Mouse (Mus musculus): ENCODE measurements around the gene Igf1r. TPM values are rescaled to one million over a fixed set of nuclear protein-coding genes. Genes with fewer than 3 reads are reported as not detected.

The Igf1r gene
- polyA plus RNA-seq, 1 experiment = 9.8 TPM

- TF ChIP-seq CTCF (IDR thresholded peaks at IDR 0.05; ENCODE audit: control insufficient read depth, insufficient read depth, insufficient read length) (no peak), CEBPB (IDR thresholded peaks at IDR 0.05; ENCODE audit: low read depth) (no peak), MYOG (IDR thresholded peaks at IDR 0.05; ENCODE audit: control insufficient read depth, extremely low read depth, insufficient read length) (no peak), MYOD1 (IDR thresholded peaks at IDR 0.05; ENCODE audit: control insufficient read depth, insufficient read length, low read depth) (no peak), MAX (IDR thresholded peaks at IDR 0.05) (no peak), FOSL1 (IDR thresholded peaks at IDR 0.05; ENCODE audit: insufficient read depth, low read length, poor library complexity, severe bottlenecking) (no peak), USF1 (IDR thresholded peaks at IDR 0.05; ENCODE audit: low read depth) (no peak)
- Histone ChIP-seq H3K4me3 (ENCODE audit: insufficient read depth, poor library complexity, severe bottlenecking) (no peak overlapping the region), H3K36me3 (ENCODE audit: control insufficient read depth, insufficient read depth) (no peaks in the 10 kb centered on the region), H3K79me3 (ENCODE audit: low read depth) (peaks cover 33% of the 10 kb centered on the region), H3K27me3 (ENCODE audit: control insufficient read depth, insufficient read depth, insufficient read length) (no peaks in the 10 kb centered on the region), H3K79me2 (ENCODE audit: control insufficient read depth, insufficient read depth) (peaks cover 62% of the 10 kb centered on the region), H3ac (ENCODE audit: control insufficient read depth, insufficient read length, low read depth) (no peak overlapping the region)
Measured at GRCm38 (mm10) chr7:68036527-68036926, 83.9 kb downstream of the Igf1r start.

- H3K27me3 ChIP-seq (ENCODE audit: control insufficient read depth, insufficient read depth, insufficient read length) = no peaks in the 10 kb centered on the region
- peaks cover 26% of the 10 kb centered on the region for H3K79me3 ChIP-seq (ENCODE audit: low read depth)
- no peak for TF ChIP-seq CEBPB (IDR thresholded peaks at IDR 0.05; ENCODE audit: low read depth)
- TF ChIP-seq MYOD1 (IDR thresholded peaks at IDR 0.05; ENCODE audit: control insufficient read depth, insufficient read length, low read depth) = no peak
- no peak for TF ChIP-seq MAX (IDR thresholded peaks at IDR 0.05)
- TF ChIP-seq CTCF (IDR thresholded peaks at IDR 0.05; ENCODE audit: control insufficient read depth, insufficient read depth, insufficient read length) = no peak
- TF ChIP-seq USF1 (IDR thresholded peaks at IDR 0.05; ENCODE audit: low read depth) = no peak
- TF ChIP-seq MYOG (IDR thresholded peaks at IDR 0.05; ENCODE audit: control insufficient read depth, extremely low read depth, insufficient read length) = no peak
- no peak for TF ChIP-seq FOSL1 (IDR thresholded peaks at IDR 0.05; ENCODE audit: insufficient read depth, low read length, poor library complexity, severe bottlenecking)
- no peak overlapping the region for H3K4me3 ChIP-seq (ENCODE audit: insufficient read depth, poor library complexity, severe bottlenecking)
- H3ac ChIP-seq (ENCODE audit: control insufficient read depth, insufficient read length, low read depth) = no peak overlapping the region
- no peaks in the 10 kb centered on the region for H3K36me3 ChIP-seq (ENCODE audit: control insufficient read depth, insufficient read depth)
- H3K79me2 ChIP-seq (ENCODE audit: control insufficient read depth, insufficient read depth) = peaks cover 58% of the 10 kb centered on the region
Measured at GRCm38 (mm10) chr7:68038846-68039245, 86.2 kb downstream of the Igf1r start.

GRCm38 (mm10) chr7:68039550-68039949 is 86.9 kb downstream of the Igf1r start:
- Histone ChIP-seq H3K36me3 (ENCODE audit: control insufficient read depth, insufficient read depth) (no peaks in the 10 kb centered on the region), H3K79me2 (ENCODE audit: control insufficient read depth, insufficient read depth) (peaks cover 51% of the 10 kb centered on the region), H3K27me3 (ENCODE audit: control insufficient read depth, insufficient read depth, insufficient read length) (no peaks in the 10 kb centered on the region), H3ac (ENCODE audit: control insufficient read depth, insufficient read length, low read depth) (no peak overlapping the region), H3K4me3 (ENCODE audit: insufficient read depth, poor library complexity, severe bottlenecking) (no peak overlapping the region), H3K79me3 (ENCODE audit: low read depth) (peaks cover 27% of the 10 kb centered on the region)
- TF ChIP-seq MYOG (IDR thresholded peaks at IDR 0.05; ENCODE audit: control insufficient read depth, extremely low read depth, insufficient read length) (no peak), FOSL1 (IDR thresholded peaks at IDR 0.05; ENCODE audit: insufficient read depth, low read length, poor library complexity, severe bottlenecking) (no peak), USF1 (IDR thresholded peaks at IDR 0.05; ENCODE audit: low read depth) (no peak), CTCF (IDR thresholded peaks at IDR 0.05; ENCODE audit: control insufficient read depth, insufficient read depth, insufficient read length) (no peak), MAX (IDR thresholded peaks at IDR 0.05) (no peak), MYOD1 (IDR thresholded peaks at IDR 0.05; ENCODE audit: control insufficient read depth, insufficient read length, low read depth) (no peak), CEBPB (IDR thresholded peaks at IDR 0.05; ENCODE audit: low read depth) (no peak)

- H3K79me3 ChIP-seq (ENCODE audit: low read depth) = peaks cover 22% of the 10 kb centered on the region
- H3ac ChIP-seq (ENCODE audit: control insufficient read depth, insufficient read length, low read depth) = no peak overlapping the region
- peaks cover 65% of the 10 kb centered on the region for H3K79me2 ChIP-seq (ENCODE audit: control insufficient read depth, insufficient read depth)
- no peaks in the 10 kb centered on the region for H3K27me3 ChIP-seq (ENCODE audit: control insufficient read depth, insufficient read depth, insufficient read length)
- no peak for TF ChIP-seq MYOG (IDR thresholded peaks at IDR 0.05; ENCODE audit: control insufficient read depth, extremely low read depth, insufficient read length)
- no peak for TF ChIP-seq CTCF (IDR thresholded peaks at IDR 0.05; ENCODE audit: control insufficient read depth, insufficient read depth, insufficient read length)
- TF ChIP-seq MAX (IDR thresholded peaks at IDR 0.05) = no peak
- no peak for TF ChIP-seq USF1 (IDR thresholded peaks at IDR 0.05; ENCODE audit: low read depth)
- TF ChIP-seq CEBPB (IDR thresholded peaks at IDR 0.05; ENCODE audit: low read depth) = no peak
- TF ChIP-seq MYOD1 (IDR thresholded peaks at IDR 0.05; ENCODE audit: control insufficient read depth, insufficient read length, low read depth) = no peak
- no peak for TF ChIP-seq FOSL1 (IDR thresholded peaks at IDR 0.05; ENCODE audit: insufficient read depth, low read length, poor library complexity, severe bottlenecking)
- no peak overlapping the region for H3K4me3 ChIP-seq (ENCODE audit: insufficient read depth, poor library complexity, severe bottlenecking)
- no peaks in the 10 kb centered on the region for H3K36me3 ChIP-seq (ENCODE audit: control insufficient read depth, insufficient read depth)
Measured at GRCm38 (mm10) chr7:68044621-68045020, 92.0 kb downstream of the Igf1r start.

- Histone ChIP-seq H3K27me3 (ENCODE audit: control insufficient read depth, insufficient read depth, insufficient read length) (no peaks in the 10 kb centered on the region), H3K36me3 (ENCODE audit: control insufficient read depth, insufficient read depth) (no peaks in the 10 kb centered on the region), H3K79me3 (ENCODE audit: low read depth) (peaks cover 14% of the 10 kb centered on the region), H3K79me2 (ENCODE audit: control insufficient read depth, insufficient read depth) (peaks cover 52% of the 10 kb centered on the region), H3K4me3 (ENCODE audit: insufficient read depth, poor library complexity, severe bottlenecking) (no peak overlapping the region), H3ac (ENCODE audit: control insufficient read depth, insufficient read length, low read depth) (no peak overlapping the region)
- TF ChIP-seq MYOG (IDR thresholded peaks at IDR 0.05; ENCODE audit: control insufficient read depth, extremely low read depth, insufficient read length) = no peak
- TF ChIP-seq FOSL1 (IDR thresholded peaks at IDR 0.05; ENCODE audit: insufficient read depth, low read length, poor library complexity, severe bottlenecking) = no peak
- TF ChIP-seq MAX (IDR thresholded peaks at IDR 0.05) = no peak
- TF ChIP-seq USF1 (IDR thresholded peaks at IDR 0.05; ENCODE audit: low read depth) = no peak
- no peak for TF ChIP-seq CTCF (IDR thresholded peaks at IDR 0.05; ENCODE audit: control insufficient read depth, insufficient read depth, insufficient read length)
- no peak for TF ChIP-seq MYOD1 (IDR thresholded peaks at IDR 0.05; ENCODE audit: control insufficient read depth, insufficient read length, low read depth)
- TF ChIP-seq CEBPB (IDR thresholded peaks at IDR 0.05; ENCODE audit: low read depth) = no peak
Measured at GRCm38 (mm10) chr7:68047152-68047551, 94.5 kb downstream of the Igf1r start.

- no peak for TF ChIP-seq CEBPB (IDR thresholded peaks at IDR 0.05; ENCODE audit: low read depth)
- TF ChIP-seq MAX (IDR thresholded peaks at IDR 0.05) = peak; percentile 46
- Histone ChIP-seq H3K79me2 (ENCODE audit: control insufficient read depth, insufficient read depth) (peaks cover 52% of the 10 kb centered on the region), H3K79me3 (ENCODE audit: low read depth) (peaks cover 11% of the 10 kb centered on the region), H3K27me3 (ENCODE audit: control insufficient read depth, insufficient read depth, insufficient read length) (no peaks in the 10 kb centered on the region), H3K4me3 (ENCODE audit: insufficient read depth, poor library complexity, severe bottlenecking) (no peak overlapping the region), H3ac (ENCODE audit: control insufficient read depth, insufficient read length, low read depth) (no peak overlapping the region), H3K36me3 (ENCODE audit: control insufficient read depth, insufficient read depth) (no peaks in the 10 kb centered on the region)
Measured at GRCm38 (mm10) chr7:68048532-68048931, 95.9 kb downstream of the Igf1r start.
